Mouse (Mus musculus): ENCODE results near the gene Fkbp6. TPM values are rescaled to one million over a fixed set of nuclear protein-coding genes. Genes with fewer than 3 reads are reported as not detected.

Gene Fkbp6
- total RNA-seq, 2 experiments from 2014 or later = 0.61 TPM; not detected in 1

DNA sequence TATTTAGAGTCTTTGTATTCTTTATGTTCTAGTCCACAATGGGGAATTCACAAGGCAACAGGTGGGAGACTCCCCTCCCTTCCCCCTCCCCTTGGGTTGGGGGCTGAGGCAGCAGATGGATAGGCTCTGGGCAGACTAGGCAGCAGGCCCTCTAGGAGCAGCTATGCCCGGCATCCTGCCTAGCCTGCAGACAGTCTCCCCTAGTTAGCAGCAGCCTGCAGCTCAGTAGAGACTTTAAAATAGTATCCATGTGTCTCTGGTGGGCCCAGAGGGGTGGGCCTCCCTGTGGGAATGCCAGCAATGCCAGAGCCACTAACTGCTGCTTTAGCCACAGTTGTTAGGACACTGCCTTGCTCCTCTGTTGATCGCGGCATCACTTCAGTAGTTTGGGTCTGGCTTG is 107.2 kb downstream of the Fkbp6 start:
- intact Hi-C loops (cut with DNase I) = no loop called here
- DNase-seq = no peak

DNA sequence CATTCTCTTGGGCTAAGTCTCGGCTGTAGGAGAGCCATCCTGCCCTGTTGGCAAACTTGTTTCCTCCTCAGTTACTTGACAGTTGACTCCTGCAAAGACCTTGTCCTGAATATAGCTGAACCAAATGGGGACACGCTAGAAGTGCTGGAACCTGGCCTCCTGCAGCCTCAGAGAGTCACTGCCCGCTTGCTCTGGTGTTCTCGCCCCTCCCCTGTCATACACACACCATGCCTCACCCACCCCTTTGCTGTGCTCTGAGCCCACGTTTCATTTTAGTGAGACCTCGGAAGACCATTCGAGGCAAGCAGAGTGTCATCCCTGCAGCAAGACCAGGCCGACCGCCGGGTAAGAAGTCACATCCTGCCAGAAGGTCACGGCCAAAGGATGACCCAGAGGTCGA is 107.7 kb downstream of the Fkbp6 start:
- DNase-seq = no peak
- intact Hi-C loops (cut with DNase I) = no loop called here

Small RNAs within 50 kb of the gene (microRNA-seq; reads per million reads assigned to microRNA genes)
- 0 reads per million in 2 experiments for gene Mir7033 (ENCODE audit: borderline number of aligned reads in 2 of 2)

Other genes starting within 250 kb of the Fkbp6 start
- 10 to 100 TPM; 11.7 to 12.8 TPM for gene Tbl2, start 200.4 kb downstream of the Fkbp6 start, total RNA-seq (2021)
- 10 to 100 TPM; 41.3 to 43.4 TPM for gene Bcl7b, start 181.8 kb downstream of the Fkbp6 start, total RNA-seq (2021)
- gene Baz1b, start 162.8 kb downstream of the Fkbp6 start, total RNA-seq (2021) = 10 to 100 TPM; 41.4 to 43.0 TPM
- under 1 TPM; 0.73 to 0.75 TPM for gene Fzd9, start 98.8 kb downstream of the Fkbp6 start, total RNA-seq (2021)
- not detected for gene Trim50, start 3.3 kb upstream of the Fkbp6 start, total RNA-seq (2021)
- 10 to 100 TPM; 13.0 to 17.8 TPM for gene Nsun5, start 19.9 kb upstream of the Fkbp6 start, total RNA-seq (2021)
- gene Pom121, start 44.5 kb upstream of the Fkbp6 start, total RNA-seq (2021) = 10 to 100 TPM; 11.7 to 11.9 TPM
- gene Hip1, start 195.1 kb upstream of the Fkbp6 start, total RNA-seq (2021) = 10 to 100 TPM; 32.6 to 38.6 TPM
- not detected for gene Ccl26, start 213.5 kb upstream of the Fkbp6 start, total RNA-seq (2021)
- gene Ccl24, start 223.0 kb upstream of the Fkbp6 start, total RNA-seq (2021) = 1 to 10 TPM; 1.4 to 2.7 TPM